Mouse (Mus musculus): ENCODE data around the gene Fam221b. TPM values are rescaled to one million over a fixed set of nuclear protein-coding genes. Genes with fewer than 3 reads are reported as not detected.

Gene Fam221b
- total RNA-seq, 2 experiments from 2014 or later: 1.6 to 1.7 TPM

DNA sequence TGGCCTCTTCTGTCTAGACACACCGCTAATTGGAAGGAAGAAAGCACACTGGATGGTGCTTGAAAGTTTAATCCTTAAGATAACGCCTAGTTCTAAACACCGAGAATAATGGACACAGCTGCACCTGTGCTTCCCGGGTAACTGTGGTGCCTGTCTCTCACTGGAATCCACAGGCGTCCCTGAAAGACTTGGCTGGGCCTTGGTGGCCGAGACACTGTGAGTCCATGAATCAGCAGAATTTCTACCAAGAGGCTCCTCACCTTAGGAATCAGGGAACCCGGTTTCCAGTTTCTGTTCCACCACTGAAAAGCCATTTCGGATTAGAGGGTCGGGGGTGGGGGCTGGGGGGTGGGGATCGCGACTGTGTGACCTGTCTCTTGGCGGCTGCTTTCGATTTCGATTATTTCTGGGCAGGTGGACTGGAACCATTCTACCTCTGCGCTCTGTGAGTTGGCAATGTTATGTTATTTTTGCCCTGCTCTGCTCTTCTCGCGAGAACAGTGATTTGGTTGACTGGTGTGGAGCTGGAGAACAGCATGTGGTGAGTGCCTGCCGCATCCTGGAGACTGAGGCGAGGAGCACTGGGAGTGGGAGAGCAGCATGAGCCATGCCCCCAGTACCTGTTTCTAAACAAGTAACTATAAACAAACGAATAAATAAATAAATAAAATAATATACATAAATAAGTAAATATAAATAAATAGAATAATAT lies 39.7 kb downstream of the Fam221b start:
- DNase-seq (ENCODE audit: low spot score in 2 of 2): no peak

DNA sequence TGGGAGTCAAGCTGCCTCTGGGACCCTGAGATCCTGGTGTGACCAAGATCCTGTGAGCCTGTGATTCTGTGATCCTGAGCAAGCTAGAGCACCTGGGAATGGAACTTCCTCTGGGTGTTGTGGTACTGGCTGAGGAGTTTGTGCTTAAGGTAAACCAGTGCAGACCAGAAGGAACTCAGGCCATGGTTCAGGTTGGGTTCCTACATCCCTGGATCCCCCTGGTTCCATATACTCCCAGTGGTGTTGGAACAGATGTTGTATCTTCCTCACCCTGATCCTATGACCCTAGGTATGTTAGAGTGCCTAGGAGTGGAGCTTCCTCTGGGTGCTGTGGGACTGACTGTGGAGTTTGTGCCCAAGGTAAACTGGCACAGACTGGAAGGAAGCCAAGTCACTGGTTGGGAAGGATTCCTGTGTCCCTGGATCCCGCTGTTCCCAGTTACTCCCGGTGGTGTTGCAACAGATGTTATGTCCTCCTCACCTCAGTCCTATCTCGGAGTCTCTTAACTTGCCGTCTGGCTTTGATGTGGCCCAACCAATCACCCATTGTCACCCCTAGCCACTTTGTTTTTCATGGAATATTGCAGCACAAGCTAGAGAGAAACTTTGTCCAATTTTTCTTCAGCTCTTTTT lies 48.7 kb downstream of the Fam221b start:
- DNase-seq (ENCODE audit: low spot score in 2 of 2): no peak

DNA sequence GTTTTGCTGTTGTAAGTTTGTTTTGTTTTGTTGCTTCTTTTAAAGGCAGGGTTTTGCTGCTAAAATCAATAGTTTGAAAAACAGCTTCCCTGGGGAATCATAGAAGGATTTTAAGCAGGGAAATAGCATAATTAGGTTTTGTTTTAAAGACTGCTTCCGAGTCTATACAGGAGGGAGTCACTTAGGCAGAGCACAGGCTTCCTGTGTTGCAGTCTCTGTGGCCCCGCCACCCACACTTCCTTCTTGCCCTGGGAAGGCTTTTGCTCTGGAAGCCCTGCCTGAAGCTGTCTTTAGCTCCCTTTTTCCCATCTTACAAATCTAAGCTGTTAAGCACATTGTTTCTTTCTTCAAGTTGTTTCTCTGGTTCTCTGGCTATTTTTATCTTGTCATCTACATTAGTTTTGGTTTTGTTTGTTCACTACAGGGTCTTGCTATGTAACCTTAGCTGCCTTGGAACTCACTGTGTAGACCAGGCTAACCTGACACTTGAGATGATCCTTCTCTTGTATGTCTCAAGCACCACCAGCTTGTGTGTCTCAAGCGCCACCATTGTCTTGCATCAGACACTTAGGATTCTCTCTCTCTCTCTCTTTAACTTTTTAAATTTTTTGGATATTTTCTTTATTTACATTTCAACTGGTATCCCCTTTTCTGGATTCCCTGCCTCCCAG lies 55.8 kb downstream of the Fam221b start:
- DNase-seq (ENCODE audit: low spot score in 2 of 2): no peak

DNA sequence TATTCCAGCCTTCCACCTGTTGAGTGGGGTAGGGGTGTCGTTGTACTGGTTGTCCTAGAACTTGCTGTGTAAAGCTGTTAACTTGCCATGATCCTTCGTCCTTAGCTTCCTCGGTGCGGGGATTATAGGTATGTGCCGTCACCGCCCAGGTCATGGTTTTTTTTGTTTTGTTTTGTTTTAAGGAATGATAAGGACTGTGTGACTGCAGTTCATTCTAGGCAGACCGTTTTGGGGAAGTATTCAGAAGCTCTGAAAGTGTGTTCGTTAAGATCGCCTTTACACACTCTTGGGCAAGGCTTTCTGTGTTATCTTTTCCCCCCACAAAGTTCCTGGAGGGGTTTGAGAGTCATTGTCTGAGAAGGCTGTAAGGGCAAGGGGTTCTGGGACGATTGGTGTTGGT lies 56.4 kb downstream of the Fam221b start:
- no peak for DNase-seq (ENCODE audit: low spot score in 2 of 2)

Small RNA genes within 50 kb of the gene (microRNA-seq; reads per million reads assigned to microRNA genes)
- gene Gm25262: 0.21 to 0.50 reads per million in 2 experiments

Other genes starting within 250 kb of the Fam221b start
- 1 to 10 TPM in 1 of 2 experiments, under 1 TPM in 1; 0.82 to 1.2 TPM for gene Fam166b, start 240.0 kb downstream of the Fam221b start, total RNA-seq (2021)
- gene Tesk1, start 227.2 kb downstream of the Fam221b start, total RNA-seq (2021): 10 to 100 TPM; 90.6 to 96.5 TPM
- 1 to 10 TPM in 1 of 2 experiments, under 1 TPM in 1; 0.84 to 1.3 TPM for gene Cd72, start 214.5 kb downstream of the Fam221b start, total RNA-seq (2021)
- not detected for gene Sit1, start 185.4 kb downstream of the Fam221b start, total RNA-seq (2021)
- 10 to 100 TPM; 29.9 to 30.0 TPM for gene Ccdc107, start 176.2 kb downstream of the Fam221b start, total RNA-seq (2021)
- 1 to 10 TPM in 1 of 2 experiments, under 1 TPM in 1; 0.21 to 1.8 TPM for gene Arhgef39, start 169.4 kb downstream of the Fam221b start, total RNA-seq (2021)
- gene Car9, start 162.2 kb downstream of the Fam221b start, total RNA-seq (2021): 1 to 10 TPM in 1 of 2 experiments, under 1 TPM in 1; 0.42 to 1.8 TPM
- gene Tpm2, start 145.4 kb downstream of the Fam221b start, total RNA-seq (2021): 1 to 10 TPM; 8.4 to 9.9 TPM
- 10 to 100 TPM; 78.1 to 80.9 TPM for gene Creb3, start 106.8 kb downstream of the Fam221b start, total RNA-seq (2021)
- gene Tln1, start 106.5 kb downstream of the Fam221b start, total RNA-seq (2021): 10 to 100 TPM; 51.7 to 51.8 TPM
- gene Rgp1, start 90.4 kb downstream of the Fam221b start, total RNA-seq (2021): 10 to 100 TPM; 44.8 to 50.1 TPM
- 10 to 100 TPM; 62.1 to 64.2 TPM for gene Gba2, start 90.3 kb downstream of the Fam221b start, total RNA-seq (2021)
- gene Msmp, start 84.7 kb downstream of the Fam221b start, total RNA-seq (2021): not detected
- 10 to 100 TPM; 47.5 to 48.4 TPM for gene Npr2, start 37.2 kb downstream of the Fam221b start, total RNA-seq (2021)
- 1 to 10 TPM in 1 of 2 experiments, under 1 TPM in 1; 0.87 to 2.1 TPM for gene Spag8, start 15.6 kb downstream of the Fam221b start, total RNA-seq (2021)
- gene Hint2, start 12.7 kb downstream of the Fam221b start, total RNA-seq (2021): 10 to 100 TPM; 34.1 to 40.5 TPM
- 10 to 100 TPM; 57.7 to 64.8 TPM for gene Tmem8b, start 174 bp downstream of the Fam221b start, total RNA-seq (2021)
- gene Olfr70, start 31.7 kb upstream of the Fam221b start, total RNA-seq (2021): not detected
- gene Olfr71, start 41.1 kb upstream of the Fam221b start, total RNA-seq (2021): under 1 TPM in 1 of 2 experiments, not detected in 1; 0.12 TPM
- gene Hrct1, start 58.0 kb upstream of the Fam221b start, total RNA-seq (2021): 1 to 10 TPM in 1 of 2 experiments, under 1 TPM in 1; 0.61 to 1.5 TPM
- gene Spaar, start 60.9 kb upstream of the Fam221b start, total RNA-seq (2021): 1 to 10 TPM in 1 of 2 experiments, under 1 TPM in 1; 0.44 to 1.1 TPM
- gene Olfr159, start 101.9 kb upstream of the Fam221b start, total RNA-seq (2021): not detected
- gene Olfr156, start 154.8 kb upstream of the Fam221b start, total RNA-seq (2021): not detected
- not detected for gene Olfr157, start 171.1 kb upstream of the Fam221b start, total RNA-seq (2021)
- gene Olfr155, start 182.4 kb upstream of the Fam221b start, total RNA-seq (2021): not detected
- 1 to 10 TPM; 6.5 to 8.3 TPM for gene Reck, start 206.4 kb upstream of the Fam221b start, total RNA-seq (2021)

Measured in left cerebral cortex, adult 18-20 months (tissue).